Mouse (Mus musculus): ENCODE results near the gene Scai.

Gene Scai

DNA sequence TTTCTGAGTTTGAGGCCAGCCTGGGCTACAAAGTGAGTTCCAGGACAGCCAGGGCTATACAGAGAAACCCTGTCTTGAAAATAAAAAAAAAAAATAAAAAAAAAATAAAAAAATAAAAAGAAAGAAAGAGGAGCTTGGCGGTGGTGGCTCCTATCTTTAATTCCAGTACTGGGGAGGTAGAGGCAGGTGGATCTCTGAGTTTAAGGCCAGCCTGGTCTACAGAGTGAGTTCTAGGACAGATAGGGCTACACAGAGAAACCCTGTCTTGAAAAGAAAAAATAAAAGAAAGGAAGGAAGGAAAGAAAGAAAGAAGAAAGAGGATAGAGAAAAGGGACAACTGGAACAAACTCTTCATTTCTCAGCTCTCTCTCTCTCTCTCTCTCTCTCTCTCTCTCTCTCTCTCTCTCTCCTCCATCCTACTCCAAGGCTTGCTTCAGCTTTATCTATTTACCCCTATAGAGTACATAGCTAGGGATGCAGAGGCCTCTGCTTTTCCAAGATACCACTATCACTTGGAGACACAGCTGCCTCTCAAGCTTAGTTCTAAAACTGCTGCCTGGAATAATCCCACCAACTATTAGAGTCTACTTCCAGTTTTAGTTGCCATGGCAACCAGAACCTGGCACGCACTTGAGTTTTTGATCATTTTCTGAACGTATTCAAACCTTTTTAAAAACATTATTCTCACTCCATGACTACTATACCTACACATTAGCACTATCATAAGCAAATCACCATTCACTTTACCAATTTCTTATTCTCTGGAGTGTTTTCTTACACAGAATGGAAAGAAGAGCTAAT is 60.8 kb downstream of the Scai start:
- 51% methylated on average over 3 of the region's 3 CpGs for WGBS

DNA sequence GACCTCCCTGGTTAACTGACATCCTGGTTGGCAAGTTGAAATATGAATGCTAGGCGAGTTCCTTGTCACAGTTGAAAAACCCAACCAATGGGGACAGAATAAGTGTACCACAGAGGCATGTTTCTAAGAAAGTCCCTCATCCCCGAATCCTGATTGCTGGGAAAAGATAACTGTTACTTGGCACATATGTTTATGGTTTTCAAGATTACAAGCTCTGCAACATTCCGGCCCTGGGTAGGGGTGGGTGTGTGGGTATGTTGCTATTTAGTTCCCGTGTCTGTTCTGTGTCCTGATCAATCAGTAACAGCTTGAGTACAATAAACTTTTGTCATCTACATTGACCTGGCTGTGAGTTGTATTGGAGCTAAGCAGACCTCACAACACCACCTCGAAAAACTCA is 66.4 kb downstream of the Scai start:
- 79% methylated on average over 5 of the region's 5 CpGs for WGBS

DNA sequence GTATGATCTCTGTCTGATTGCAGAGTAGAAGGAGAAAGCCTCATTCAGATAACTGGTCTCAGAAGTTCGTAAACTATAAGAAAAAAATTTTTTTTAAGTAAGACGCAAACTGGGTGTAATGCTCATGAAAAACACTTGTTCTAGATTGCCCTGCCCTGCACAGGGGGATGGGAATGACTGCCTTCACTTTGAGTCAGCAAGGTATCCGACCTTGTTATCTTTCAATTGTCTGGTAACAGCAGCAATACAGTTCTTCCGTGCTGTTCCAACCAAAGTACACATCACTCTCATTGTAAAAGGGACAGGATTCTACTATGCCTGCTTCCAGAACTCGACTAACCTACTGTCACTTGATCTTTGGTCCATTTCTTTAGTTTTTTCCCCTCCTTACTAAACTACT is 69.4 kb downstream of the Scai start:
- WGBS: 92% methylated on average over 5 of the region's 5 CpGs

DNA sequence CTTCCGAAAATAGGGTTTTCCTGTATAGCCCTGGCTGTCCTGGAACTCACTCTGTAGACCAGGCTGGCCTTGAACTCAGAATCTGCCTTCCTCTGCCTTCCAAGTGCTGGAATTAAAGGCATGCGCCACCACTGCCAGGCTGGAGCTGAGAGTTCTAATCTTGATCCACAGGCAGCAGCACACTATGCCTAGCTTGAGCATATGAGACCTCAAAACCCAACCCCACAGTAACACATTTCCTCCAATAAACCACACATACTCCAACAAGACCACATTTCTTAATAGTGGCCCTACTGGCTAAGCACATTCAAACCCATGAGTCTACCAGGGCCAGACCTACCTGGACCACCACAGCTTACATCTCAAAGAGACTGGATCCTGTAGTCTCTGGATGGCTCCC is 74.0 kb downstream of the Scai start:
- WGBS: 95% methylated on average over 2 of the region's 2 CpGs

DNA sequence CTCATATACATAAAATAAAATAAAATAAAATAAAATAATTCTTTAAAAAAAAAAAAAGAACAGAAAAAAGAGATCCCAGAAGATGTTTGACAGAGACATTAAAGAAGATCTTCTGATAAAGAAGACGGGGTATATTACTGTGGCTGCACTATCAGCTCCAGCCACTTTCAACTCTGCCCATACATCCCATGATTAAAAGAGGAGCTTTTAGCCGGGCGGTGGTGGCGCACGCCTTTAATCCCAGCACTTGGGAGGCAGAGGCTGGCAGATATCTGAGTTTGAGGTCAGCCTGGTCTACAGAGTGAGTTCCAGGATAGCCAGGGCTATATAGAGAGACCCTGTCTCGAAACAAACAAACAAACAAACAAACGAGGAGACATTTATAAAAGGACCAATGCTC is 76.4 kb downstream of the Scai start:
- 94% methylated on average over 7 of the region's 7 CpGs for WGBS

DNA sequence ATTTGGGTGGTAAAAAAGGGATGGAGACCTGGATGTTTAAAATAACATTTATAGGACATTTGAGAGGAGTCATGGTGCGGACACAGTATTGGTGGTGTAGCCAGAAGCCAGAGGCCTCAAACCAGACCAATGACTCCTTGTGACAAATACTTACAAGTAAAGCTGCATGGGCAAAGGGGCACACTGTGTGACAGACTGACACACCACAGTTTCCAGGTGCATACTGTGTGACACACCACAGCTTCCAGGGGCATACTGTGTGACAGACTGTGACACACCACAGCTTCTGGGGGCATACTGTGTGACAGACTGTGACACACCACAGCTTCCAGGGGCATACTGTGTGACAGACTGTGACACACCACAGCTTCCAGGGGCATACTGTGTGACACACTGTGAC is 90.6 kb downstream of the Scai start:
- WGBS: 97% methylated on average over 1 of the region's 1 CpGs

DNA sequence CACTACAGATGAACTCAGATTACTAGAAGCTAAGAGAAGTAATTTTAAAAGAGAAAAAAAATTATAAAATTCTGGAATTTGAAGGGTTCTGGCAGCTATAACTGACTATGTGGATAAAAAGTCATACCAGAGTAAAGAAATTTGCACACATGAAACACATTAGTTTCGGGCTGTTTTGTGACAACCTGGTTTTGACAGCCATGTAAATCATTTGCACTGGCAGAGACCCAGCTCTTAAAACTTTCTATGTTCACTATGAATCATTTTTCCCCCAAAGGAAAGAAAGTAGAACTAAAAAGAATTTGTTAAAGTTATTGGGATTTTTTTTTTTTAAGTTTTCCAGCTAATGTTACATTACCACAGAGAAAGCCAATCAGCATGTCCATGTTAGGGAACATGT is 98.6 kb downstream of the Scai start:
- WGBS: 84% methylated on average over 1 of the region's 1 CpGs

DNA sequence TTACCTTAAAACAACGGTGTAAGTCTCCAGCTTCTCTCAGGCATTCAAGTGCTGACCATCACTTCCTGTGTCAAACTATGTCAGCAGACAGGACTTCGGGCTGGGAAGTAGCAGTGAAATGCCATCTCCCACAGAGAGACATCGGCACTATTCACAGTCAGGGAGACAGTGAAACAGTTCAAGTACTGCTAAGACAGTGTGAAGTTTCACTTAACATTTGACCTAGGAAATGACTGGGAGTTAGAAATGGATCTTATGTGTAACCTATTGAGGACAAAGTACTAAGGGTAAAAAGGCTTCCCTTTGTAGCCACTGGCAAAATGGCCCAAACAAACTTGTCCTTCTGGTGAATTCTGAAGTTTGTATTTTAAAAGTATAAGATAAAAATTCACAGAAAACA is 107.8 kb downstream of the Scai start:
- WGBS: 83% methylated on average over 3 of the region's 3 CpGs

DNA sequence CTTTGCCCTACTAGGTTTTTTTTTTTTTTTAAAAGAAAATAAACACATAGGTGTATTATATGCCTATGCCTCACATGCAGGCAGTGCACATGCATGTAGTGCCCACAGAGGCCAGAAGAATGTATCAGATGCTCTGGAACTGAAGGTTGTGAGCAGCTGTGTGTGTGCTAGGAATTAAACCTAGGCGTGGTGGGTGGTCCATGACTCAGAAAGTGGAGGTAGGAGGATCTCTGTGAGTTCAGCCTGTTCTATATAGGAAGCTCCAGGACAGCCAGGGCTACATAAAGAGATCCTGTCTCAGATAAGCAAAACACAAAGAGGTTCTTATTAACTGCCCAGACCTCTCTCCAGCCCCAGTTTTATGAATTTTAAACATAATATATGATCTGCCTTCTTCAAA is 121.4 kb downstream of the Scai start:
- WGBS: 45% methylated on average over 1 of the region's 1 CpGs

DNA sequence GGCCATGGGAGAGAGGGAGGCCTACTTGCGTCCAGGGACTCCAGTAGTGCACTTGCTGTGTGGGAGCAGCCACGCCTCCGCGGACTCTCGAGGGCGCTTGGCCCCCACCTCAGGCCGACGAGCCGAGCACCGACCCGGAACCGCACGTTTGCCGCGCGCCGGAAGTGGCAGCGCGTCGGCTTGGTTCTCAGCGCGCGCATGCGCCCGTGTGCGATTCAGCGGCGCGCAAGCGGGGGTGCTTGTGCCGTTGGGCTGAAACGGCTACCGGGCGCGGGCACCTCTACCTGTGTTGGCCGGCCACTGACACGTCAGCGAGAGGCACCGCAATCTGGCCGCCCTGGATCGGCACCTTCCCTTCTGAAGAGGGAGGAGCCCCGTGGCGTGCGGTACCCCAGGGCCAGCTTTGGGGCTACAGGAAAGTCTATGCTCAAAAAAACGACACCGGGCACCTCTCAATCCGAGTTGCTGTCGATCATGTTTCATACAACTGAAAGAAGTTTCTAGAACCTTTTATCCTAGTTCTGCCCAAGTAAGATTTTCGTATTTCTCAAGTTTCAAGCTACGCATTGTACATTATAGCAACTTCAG is 125.0 kb downstream of the Scai start, which contains the start of gene Golga1:
Gene Golga1, minus strand, starts transcription at position 142 of the 588 bp plus-strand sequence.
- under 1% methylated on average over 50 of the region's 50 CpGs for WGBS

DNA sequence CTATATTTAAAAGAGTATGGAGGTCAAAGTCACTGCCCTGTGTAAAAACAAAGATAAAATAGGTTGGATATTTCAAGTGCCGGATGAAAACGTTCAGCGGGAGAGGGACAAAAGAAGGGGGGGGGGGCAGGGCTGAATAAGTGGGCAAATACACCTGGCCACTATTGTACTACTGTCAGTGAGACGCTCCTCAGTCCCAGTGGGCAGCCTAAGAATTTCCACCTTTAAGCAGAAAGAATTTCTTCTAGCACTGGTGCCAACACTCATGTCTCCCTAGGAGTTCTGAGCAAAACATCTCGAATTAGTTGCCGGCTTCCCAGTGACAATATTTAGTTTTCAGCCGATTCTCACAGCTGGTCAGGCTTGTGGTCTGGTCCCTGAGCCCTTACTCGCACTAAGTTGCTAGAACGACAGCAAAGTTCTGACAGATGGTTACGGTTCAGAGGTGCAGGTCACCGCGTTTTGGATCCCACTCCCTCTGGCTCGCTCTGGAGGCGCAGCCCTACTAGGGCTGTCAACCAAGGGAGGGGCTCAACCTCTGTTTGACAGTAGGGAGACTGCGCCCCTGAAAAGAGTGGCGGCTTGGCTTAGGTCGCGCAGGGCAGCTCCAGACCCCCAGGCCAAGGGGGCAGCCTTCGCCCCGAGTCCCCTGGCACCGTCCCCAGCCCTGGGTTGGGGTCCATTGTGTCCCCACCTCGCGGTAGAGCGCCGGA is 125.7 kb downstream of the Scai start:
- WGBS: 3% methylated on average over 25 of the region's 25 CpGs

DNA sequence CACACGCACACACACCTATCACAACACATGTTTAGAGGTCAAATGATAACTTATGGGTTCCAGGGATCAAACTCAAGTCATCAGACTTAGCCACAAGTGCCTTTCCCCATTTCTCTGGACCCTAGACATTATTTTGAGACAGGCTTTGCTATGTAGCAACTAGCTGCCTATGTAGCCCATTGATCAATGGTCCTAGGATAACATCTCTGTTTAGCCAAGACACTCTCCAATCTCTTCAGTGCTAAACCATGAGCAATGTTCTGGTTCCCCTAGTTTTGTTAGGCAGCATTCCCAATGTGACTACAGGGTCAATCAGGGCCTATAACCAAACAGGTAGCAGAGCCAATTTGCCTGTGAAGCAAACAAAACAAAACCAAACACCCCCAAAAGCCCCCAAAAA is 142.0 kb downstream of the Scai start:
- WGBS: 100% methylated on average over 1 of the region's 1 CpGs

DNA sequence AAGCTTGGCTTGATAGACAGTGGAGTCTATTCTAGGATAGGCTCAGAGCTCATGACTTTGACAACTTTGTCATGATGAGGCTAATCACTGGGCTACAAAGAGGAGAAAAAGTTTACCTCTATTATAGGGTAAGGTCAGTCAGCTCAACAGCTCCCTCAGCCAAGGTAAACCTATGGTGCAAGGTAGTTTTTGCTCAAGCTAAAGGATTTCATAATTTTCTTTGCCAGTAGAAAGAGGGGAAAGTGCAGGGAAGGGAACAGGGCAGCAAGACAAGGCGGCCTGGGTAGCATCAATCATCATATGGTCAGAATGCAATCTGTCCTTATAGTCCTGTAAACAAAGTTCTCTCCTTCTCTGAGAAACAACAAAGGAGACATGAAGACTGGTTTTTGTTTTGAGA is 150.3 kb downstream of the Scai start:
- WGBS: 98% methylated on average over 1 of the region's 1 CpGs

DNA sequence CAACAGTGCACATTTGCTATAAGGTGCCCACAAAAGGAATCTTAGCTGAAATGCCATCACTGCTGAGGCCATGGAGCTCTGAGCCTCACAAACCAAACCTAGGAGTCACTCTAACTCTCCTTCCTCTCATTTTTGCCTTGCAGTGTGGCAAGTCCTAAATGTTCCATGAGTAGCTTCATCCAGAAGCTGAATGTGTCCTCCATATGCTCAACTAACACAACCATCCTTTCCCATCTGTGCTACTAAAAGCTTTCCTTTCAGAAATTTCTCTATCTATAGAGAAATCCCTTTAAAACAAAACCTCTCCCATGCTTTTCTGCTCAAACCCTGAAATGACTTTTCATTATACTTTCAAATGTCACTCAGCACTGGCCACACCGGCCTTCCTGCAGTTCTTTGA is 158.9 kb downstream of the Scai start:
- WGBS: 54% methylated on average over 1 of the region's 1 CpGs

DNA sequence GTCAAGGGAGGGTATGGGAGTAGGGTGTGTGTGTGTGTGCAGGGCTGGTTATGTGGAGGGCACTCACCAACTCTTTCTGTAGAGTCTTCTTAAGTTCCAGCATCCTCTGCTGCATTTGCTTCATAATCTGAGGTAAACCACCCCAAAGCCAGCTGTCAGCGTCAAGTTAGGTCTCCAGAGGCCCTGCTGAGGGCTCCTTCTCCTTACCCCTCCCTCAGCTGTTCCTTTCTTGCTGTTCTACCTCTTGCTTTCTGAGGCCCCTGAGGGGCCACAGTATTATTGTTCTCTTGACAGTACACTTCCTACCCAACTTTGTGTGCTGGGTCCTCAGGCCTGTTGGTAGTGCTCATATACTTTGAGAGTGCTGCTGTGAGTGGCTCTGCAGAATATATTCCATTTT is 170.5 kb downstream of the Scai start:
- 90% methylated on average over 1 of the region's 1 CpGs for WGBS

DNA sequence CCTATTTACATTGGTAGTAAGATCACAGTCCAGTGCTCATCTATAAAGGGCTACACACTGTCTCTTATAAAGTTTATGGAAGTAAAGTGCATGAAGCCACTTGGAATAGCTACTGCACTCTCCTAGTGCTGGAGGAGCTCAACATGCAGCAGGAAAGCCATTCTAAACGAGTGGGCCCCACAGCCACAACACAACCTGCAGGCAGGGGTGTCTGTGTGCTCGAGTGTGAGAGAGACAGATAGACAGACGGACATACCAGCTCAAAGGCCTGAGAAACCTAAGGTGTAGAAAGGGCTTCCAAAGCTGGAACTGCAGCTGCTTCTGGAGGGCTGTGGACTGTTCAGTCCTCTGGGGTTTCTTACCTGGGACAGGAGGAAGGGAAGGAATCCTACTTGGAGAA is 174.0 kb downstream of the Scai start:
- 70% methylated on average over 3 of the region's 3 CpGs for WGBS

Data from cerebral cortex, adult 2 months (tissue).